Mouse (Mus musculus): ENCODE results near the gene Cdc27. TPM values are rescaled to one million over a fixed set of nuclear protein-coding genes. Genes with fewer than 3 reads are reported as not detected.
A peak's percentile ranks its signal among the peaks of the same experiment; 100 is the strongest.

The Cdc27 gene
- polyA plus RNA-seq, 1 experiment from 2014 or later = 41.6 TPM

- no peak overlapping the region for H3K4me2 ChIP-seq
- H3K9ac ChIP-seq (ENCODE audit: low read depth, low read length) = no peak overlapping the region
- 73% methylated on average over 5 of the region's 5 CpGs for WGBS
- ATAC-seq (replicated peaks; ENCODE audit: low FRiP score) = no peak
- H3K27me3 ChIP-seq (replicated peaks; ENCODE audit: control insufficient read depth, insufficient read depth, low read length) = no peaks in the 10 kb centered on the region
- H3K27ac ChIP-seq (ENCODE audit: low read depth, low read length) = no peak overlapping the region
- no peak for DNase-seq (ENCODE audit: low spot score)
- no peaks in the 10 kb centered on the region for H3K36me3 ChIP-seq (ENCODE audit: control insufficient read depth, insufficient read depth, low read length)
- H3K4me3 ChIP-seq (ENCODE audit: low read depth, low read length) = no peak overlapping the region
- no peaks in the 10 kb centered on the region for H3K4me1 ChIP-seq (replicated peaks; ENCODE audit: control insufficient read depth, insufficient read depth, low read length)
- no peaks in the 10 kb centered on the region for H3K9me3 ChIP-seq (ENCODE audit: control insufficient read depth, low read length)
Measured at GRCm38 (mm10) chr11:104585495-104585894, 35.1 kb upstream of the Cdc27 start.

- DNase-seq (ENCODE audit: low spot score) (no peak), ATAC-seq (replicated peaks; ENCODE audit: low FRiP score) (no peak)
- no peaks in the 10 kb centered on the region for H3K4me1 ChIP-seq (replicated peaks; ENCODE audit: control insufficient read depth, insufficient read depth, low read length)
- no peak overlapping the region for H3K27ac ChIP-seq (ENCODE audit: low read depth, low read length)
- 51% methylated on average over 13 of the region's 13 CpGs for WGBS
- no peaks in the 10 kb centered on the region for H3K9me3 ChIP-seq (ENCODE audit: control insufficient read depth, low read length)
- no peak overlapping the region for H3K4me3 ChIP-seq (ENCODE audit: low read depth, low read length)
- H3K9ac ChIP-seq (ENCODE audit: low read depth, low read length) = no peak overlapping the region
- H3K27me3 ChIP-seq (replicated peaks; ENCODE audit: control insufficient read depth, insufficient read depth, low read length) = peaks cover 4% of the 10 kb centered on the region; the same call in 1 of the 2 replicates
- H3K36me3 ChIP-seq (ENCODE audit: control insufficient read depth, insufficient read depth, low read length) = no peaks in the 10 kb centered on the region
- H3K4me2 ChIP-seq = no peak overlapping the region
Measured at GRCm38 (mm10) chr11:104582630-104583364, 32.4 kb upstream of the Cdc27 start.

DNA sequence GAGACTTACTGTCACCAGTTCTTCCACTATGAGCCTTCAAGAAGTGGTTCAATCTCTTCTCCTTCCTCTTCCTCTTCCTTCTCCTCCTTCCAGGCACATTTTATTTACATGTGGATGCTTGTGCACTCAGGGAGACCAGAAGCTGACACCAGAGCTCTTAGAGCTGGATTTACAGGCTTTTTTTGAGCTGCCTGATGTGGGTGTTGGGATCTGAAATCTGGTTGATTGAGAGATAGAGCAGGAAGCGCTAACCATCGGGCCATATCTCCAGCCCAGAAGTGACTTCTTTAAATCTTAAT, 31.8 kb upstream of the Cdc27 start:
- no peaks in the 10 kb centered on the region for H3K4me1 ChIP-seq (replicated peaks; ENCODE audit: control insufficient read depth, insufficient read depth, low read length)
- DNase-seq (ENCODE audit: low spot score) = no peak
- no peaks in the 10 kb centered on the region for H3K9me3 ChIP-seq (ENCODE audit: control insufficient read depth, low read length)
- H3K27me3 ChIP-seq (replicated peaks; ENCODE audit: control insufficient read depth, insufficient read depth, low read length) = peaks cover 4% of the 10 kb centered on the region; the same call in 1 of the 2 replicates
- H3K27ac ChIP-seq (ENCODE audit: low read depth, low read length) = no peak overlapping the region
- no peak for ATAC-seq (replicated peaks; ENCODE audit: low FRiP score)
- H3K9ac ChIP-seq (ENCODE audit: low read depth, low read length) = no peak overlapping the region
- WGBS = 68% methylated on average over 2 of the region's 2 CpGs
- no peaks in the 10 kb centered on the region for H3K36me3 ChIP-seq (ENCODE audit: control insufficient read depth, insufficient read depth, low read length)
- no peak overlapping the region for H3K4me2 ChIP-seq
- H3K4me3 ChIP-seq (ENCODE audit: low read depth, low read length) = no peak overlapping the region

DNA sequence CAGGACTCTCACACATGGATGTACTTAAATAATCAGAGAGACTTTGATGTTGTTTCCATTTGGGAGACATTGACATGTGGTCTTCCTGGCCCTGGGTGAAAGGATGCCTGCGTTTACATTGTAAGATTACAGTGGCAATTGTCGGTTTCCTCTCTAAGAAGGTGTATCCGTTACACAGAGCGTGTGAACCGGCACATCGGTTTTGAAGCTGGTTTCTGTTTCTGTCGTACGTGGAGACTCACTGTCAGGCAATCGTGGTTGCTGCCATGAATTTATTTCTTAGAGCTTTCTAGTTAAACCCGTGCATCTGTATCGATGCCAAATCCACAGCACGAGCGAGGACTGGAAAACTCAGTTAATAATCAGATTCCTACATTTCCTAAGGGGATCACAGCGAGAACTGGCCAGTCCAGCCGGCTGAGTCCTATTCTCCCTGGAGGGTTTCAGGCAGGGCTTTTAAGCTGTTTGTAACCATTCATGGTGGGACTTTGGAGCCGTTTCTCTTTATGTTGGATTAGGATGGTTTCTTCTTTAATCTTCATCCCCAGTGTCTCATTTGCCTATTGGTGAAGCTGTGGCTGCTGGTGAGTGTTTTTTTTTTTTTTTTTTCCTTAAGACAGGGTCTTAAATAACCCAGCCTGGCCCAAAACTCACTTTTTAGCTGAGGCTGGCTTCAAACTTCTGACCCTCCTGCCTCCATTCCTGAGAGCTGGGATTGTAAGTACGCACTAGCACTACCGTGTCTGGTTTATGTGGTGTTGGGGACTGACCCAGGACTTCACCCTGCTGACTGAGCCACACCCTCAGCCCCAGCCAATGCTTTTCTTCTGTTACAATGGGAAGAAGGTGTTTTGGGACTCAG, 31.3 kb upstream of the Cdc27 start:
- Histone ChIP-seq H3K9me3 (ENCODE audit: control insufficient read depth, low read length) (no peaks in the 10 kb centered on the region), H3K9ac (ENCODE audit: low read depth, low read length) (no peak overlapping the region), H3K27me3 (replicated peaks; ENCODE audit: control insufficient read depth, insufficient read depth, low read length) (peaks cover 4% of the 10 kb centered on the region; the same call in 1 of the 2 replicates), H3K4me2 (peak overlapping the region; percentile 2; the same call in 1 of the 2 replicates), H3K4me1 (replicated peaks; ENCODE audit: control insufficient read depth, insufficient read depth, low read length) (no peaks in the 10 kb centered on the region), H3K4me3 (ENCODE audit: low read depth, low read length) (no peak overlapping the region), H3K27ac (ENCODE audit: low read depth, low read length) (no peak overlapping the region), H3K36me3 (ENCODE audit: control insufficient read depth, insufficient read depth, low read length) (no peaks in the 10 kb centered on the region)
- WGBS = 48% methylated on average over 18 of the region's 18 CpGs
- no peak for ATAC-seq (replicated peaks; ENCODE audit: low FRiP score)
- no peak for DNase-seq (ENCODE audit: low spot score)

DNA sequence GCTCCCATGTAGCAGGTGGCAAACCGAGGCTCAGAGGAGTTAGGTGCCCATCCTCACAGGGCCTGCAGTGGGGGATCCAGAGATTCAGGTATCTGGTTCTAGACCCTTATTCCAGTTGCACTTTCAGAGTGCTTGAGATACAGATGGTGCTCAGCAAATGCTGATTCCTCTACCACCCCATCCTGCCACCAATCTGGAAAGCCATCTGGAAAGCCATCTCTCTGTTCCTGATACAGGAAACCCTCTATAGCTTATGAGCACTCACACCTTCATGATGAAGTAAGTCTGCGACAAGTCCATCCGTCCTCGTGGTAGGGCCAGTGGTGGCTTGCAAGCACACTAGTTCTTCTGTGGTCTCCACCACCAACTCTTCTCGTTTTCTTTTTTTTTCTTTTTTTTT, 30.2 kb upstream of the Cdc27 start:
- Histone ChIP-seq H3K4me2 (no peak overlapping the region), H3K9ac (ENCODE audit: low read depth, low read length) (no peak overlapping the region), H3K27ac (ENCODE audit: low read depth, low read length) (no peak overlapping the region), H3K27me3 (replicated peaks; ENCODE audit: control insufficient read depth, insufficient read depth, low read length) (peaks cover 4% of the 10 kb centered on the region; the same call in 1 of the 2 replicates), H3K36me3 (ENCODE audit: control insufficient read depth, insufficient read depth, low read length) (no peaks in the 10 kb centered on the region), H3K9me3 (ENCODE audit: control insufficient read depth, low read length) (no peaks in the 10 kb centered on the region), H3K4me3 (ENCODE audit: low read depth, low read length) (no peak overlapping the region), H3K4me1 (replicated peaks; ENCODE audit: control insufficient read depth, insufficient read depth, low read length) (no peaks in the 10 kb centered on the region)
- no peak for DNase-seq (ENCODE audit: low spot score)
- WGBS = 78% methylated on average over 5 of the region's 5 CpGs
- ATAC-seq (replicated peaks; ENCODE audit: low FRiP score) = no peak

DNA sequence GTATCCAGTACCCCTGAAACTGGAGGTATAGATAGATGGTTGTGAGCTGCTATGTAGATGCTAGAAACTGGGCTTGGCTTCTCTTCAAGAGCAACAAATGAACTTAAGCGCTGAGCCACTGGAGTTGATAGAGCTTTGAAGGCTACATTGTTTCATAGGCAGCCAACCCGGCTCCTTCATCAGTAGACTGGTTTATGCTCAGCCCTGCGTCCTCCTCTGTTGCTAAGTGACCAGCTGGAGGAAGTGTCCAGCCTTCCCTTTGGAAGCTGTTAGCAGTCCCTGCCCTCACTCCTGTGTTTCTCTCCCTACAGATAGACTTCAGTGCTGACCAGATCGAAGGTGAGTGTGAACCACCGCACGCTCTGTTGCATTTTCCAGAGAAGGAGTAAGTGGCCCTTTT, 29.7 kb upstream of the Cdc27 start:
- H3K27me3 ChIP-seq (replicated peaks; ENCODE audit: control insufficient read depth, insufficient read depth, low read length) = peaks cover 4% of the 10 kb centered on the region; the same call in 1 of the 2 replicates
- DNase-seq (ENCODE audit: low spot score) = no peak
- H3K27ac ChIP-seq (ENCODE audit: low read depth, low read length) = no peak overlapping the region
- H3K9ac ChIP-seq (ENCODE audit: low read depth, low read length) = no peak overlapping the region
- H3K9me3 ChIP-seq (ENCODE audit: control insufficient read depth, low read length) = no peaks in the 10 kb centered on the region
- ATAC-seq (replicated peaks; ENCODE audit: low FRiP score) = no peak
- no peaks in the 10 kb centered on the region for H3K36me3 ChIP-seq (ENCODE audit: control insufficient read depth, insufficient read depth, low read length)
- H3K4me2 ChIP-seq = no peak overlapping the region
- 81% methylated on average over 6 of the region's 6 CpGs for WGBS
- no peaks in the 10 kb centered on the region for H3K4me1 ChIP-seq (replicated peaks; ENCODE audit: control insufficient read depth, insufficient read depth, low read length)
- H3K4me3 ChIP-seq (ENCODE audit: low read depth, low read length) = no peak overlapping the region

DNA sequence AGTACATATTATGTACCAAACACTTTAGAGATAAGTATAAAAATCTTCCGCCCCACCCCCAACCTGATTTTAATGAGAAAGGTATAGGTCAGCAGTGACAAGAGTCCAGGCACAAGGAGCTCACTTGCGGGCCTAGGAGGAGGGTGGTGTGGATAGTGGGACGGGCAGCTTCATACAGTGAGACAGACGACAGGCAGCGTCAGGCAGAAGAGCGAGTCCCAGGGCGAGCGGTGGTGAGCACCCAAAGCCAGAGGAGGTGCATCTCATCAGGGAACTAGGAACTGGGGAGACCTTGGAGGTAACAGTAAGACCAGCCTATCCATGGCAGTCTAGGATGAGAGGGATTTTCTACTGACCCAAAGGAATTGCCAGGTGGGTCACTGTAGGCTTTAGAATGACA, 29.2 kb upstream of the Cdc27 start:
- H3K9ac ChIP-seq (ENCODE audit: low read depth, low read length) = no peak overlapping the region
- no peaks in the 10 kb centered on the region for H3K4me1 ChIP-seq (replicated peaks; ENCODE audit: control insufficient read depth, insufficient read depth, low read length)
- H3K9me3 ChIP-seq (ENCODE audit: control insufficient read depth, low read length) = no peaks in the 10 kb centered on the region
- ATAC-seq (replicated peaks; ENCODE audit: low FRiP score) (no peak), DNase-seq (ENCODE audit: low spot score) (no peak)
- no peak overlapping the region for H3K27ac ChIP-seq (ENCODE audit: low read depth, low read length)
- peaks cover 4% of the 10 kb centered on the region; the same call in 1 of the 2 replicates for H3K27me3 ChIP-seq (replicated peaks; ENCODE audit: control insufficient read depth, insufficient read depth, low read length)
- 90% methylated on average over 8 of the region's 8 CpGs for WGBS
- H3K36me3 ChIP-seq (ENCODE audit: control insufficient read depth, insufficient read depth, low read length) = no peaks in the 10 kb centered on the region
- no peak overlapping the region for H3K4me3 ChIP-seq (ENCODE audit: low read depth, low read length)
- H3K4me2 ChIP-seq = no peak overlapping the region

DNA sequence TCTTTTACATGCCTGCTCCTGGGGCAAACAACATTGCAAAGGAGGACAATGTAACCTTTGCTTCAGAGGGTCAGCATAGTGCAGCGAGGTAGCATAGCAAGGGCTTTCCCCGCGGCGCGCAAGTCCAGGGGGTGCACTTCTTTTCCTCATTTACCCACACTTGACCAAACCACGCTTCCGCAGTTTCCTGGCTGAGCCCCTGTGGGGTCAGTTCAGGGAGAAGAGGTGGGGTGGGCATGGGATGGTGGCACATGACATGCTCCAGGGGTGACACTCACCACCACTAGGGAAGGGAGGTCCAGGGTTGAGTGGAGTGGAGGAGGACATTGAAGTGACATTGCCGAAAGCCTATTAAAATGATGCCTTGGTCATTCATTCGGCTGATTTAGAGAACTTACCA, 28.7 kb upstream of the Cdc27 start:
- 71% methylated on average over 9 of the region's 9 CpGs for WGBS
- no peaks in the 10 kb centered on the region for H3K4me1 ChIP-seq (replicated peaks; ENCODE audit: control insufficient read depth, insufficient read depth, low read length)
- H3K36me3 ChIP-seq (ENCODE audit: control insufficient read depth, insufficient read depth, low read length) = no peaks in the 10 kb centered on the region
- H3K9me3 ChIP-seq (ENCODE audit: control insufficient read depth, low read length) = no peaks in the 10 kb centered on the region
- no peak overlapping the region for H3K4me3 ChIP-seq (ENCODE audit: low read depth, low read length)
- H3K27me3 ChIP-seq (replicated peaks; ENCODE audit: control insufficient read depth, insufficient read depth, low read length) = peaks cover 4% of the 10 kb centered on the region; the same call in 1 of the 2 replicates
- H3K9ac ChIP-seq (ENCODE audit: low read depth, low read length) = no peak overlapping the region
- no peak overlapping the region for H3K4me2 ChIP-seq
- ATAC-seq (replicated peaks; ENCODE audit: low FRiP score) = no peak
- no peak for DNase-seq (ENCODE audit: low spot score)
- H3K27ac ChIP-seq (ENCODE audit: low read depth, low read length) = no peak overlapping the region
